Comparison of ENCODE assay signal across 12 mouse cellular contexts in genomic region chr10:115175591-115175991, GRCm38 (mm10). TPM values are rescaled to one million over a fixed set of nuclear protein-coding genes. Genes with fewer than 3 reads are reported as not detected.
A peak's percentile ranks its signal among the peaks of the same experiment; 100 is the strongest.
DNase-seq lines count a peak whose midpoint lies in the region; ATAC-seq and TF ChIP-seq lines count a peak whose summit lies in the region.
"Had no signal": no experiment of that assay in that cellular context is flagged by ENCODE, and none has a peak within 500 bp of the region (broad histone marks: within the 10 kb centered on the region; RNA-seq: fewer than 3 reads in every experiment).

No protein-coding gene starts in this region.

- no peaks in the 10 kb centered on the region for H3K9me3 ChIP-seq in hindbrain, embryonic 16.5 days (ENCODE audit: control insufficient read depth, low read length)
- no peaks in the 10 kb centered on the region for H3K9me3 ChIP-seq in hindbrain, embryonic 11.5 days (ENCODE audit: control insufficient read depth, low read length)
- H3K9me3 ChIP-seq in ES-Bruce4 (replicated peaks; ENCODE audit: control insufficient read depth, insufficient read depth, low read length, poor library complexity, severe bottlenecking) = no peaks in the 10 kb centered on the region
- H3K9me3 ChIP-seq: embryonic facial prominence, embryonic 15.5 days; liver, embryonic 12.5 days had no signal

- H3K36me3 ChIP-seq in hindbrain, embryonic 16.5 days (ENCODE audit: control insufficient read depth, insufficient read depth, low read length) = no peaks in the 10 kb centered on the region
- H3K36me3 ChIP-seq in hindbrain, embryonic 11.5 days (ENCODE audit: control insufficient read depth, insufficient read depth, low read length) = no peaks in the 10 kb centered on the region
- H3K36me3 ChIP-seq in ES-Bruce4 (ENCODE audit: control insufficient read depth, insufficient read depth, low read length, poor library complexity, severe bottlenecking) = no peaks in the 10 kb centered on the region
- H3K36me3 ChIP-seq: embryonic facial prominence, embryonic 15.5 days; liver, embryonic 12.5 days had no signal

- WGBS in hindbrain, embryonic 16.5 days = 36% methylated on average over 12 of the region's 12 CpGs
- 68% methylated on average over 12 of the region's 12 CpGs for WGBS in hindbrain, embryonic 11.5 days

- no peak for TF ChIP-seq POLR2A in ES-Bruce4 (IDR thresholded peaks at IDR 0.05; ENCODE audit: insufficient read depth, low read length)

- peak; percentile 69 for ATAC-seq in hindbrain, embryonic 16.5 days
- ATAC-seq in hindbrain, embryonic 11.5 days (ENCODE audit: low FRiP score) = no peak
- ATAC-seq: liver, embryonic 12.5 days had no signal

- peak overlapping the region; percentile 38 for H3K4me2 ChIP-seq in hindbrain, embryonic 16.5 days (ENCODE audit: low read length)
- H3K4me2 ChIP-seq in hindbrain, embryonic 11.5 days (replicated peaks; ENCODE audit: low read depth, low read length) = no peak overlapping the region
- H3K4me2 ChIP-seq: embryonic facial prominence, embryonic 15.5 days; liver, embryonic 12.5 days had no signal

- H3K9ac ChIP-seq in hindbrain, embryonic 16.5 days (ENCODE audit: low read depth, low read length) = no peak overlapping the region
- H3K9ac ChIP-seq in hindbrain, embryonic 11.5 days (ENCODE audit: low read depth, low read length) = no peak overlapping the region
- no peak overlapping the region; the same call in 1 of the 2 replicates for H3K9ac ChIP-seq in ES-Bruce4 (ENCODE audit: low read depth, poor library complexity, severe bottlenecking)
- H3K9ac ChIP-seq: embryonic facial prominence, embryonic 15.5 days; liver, embryonic 12.5 days had no signal

- no peak overlapping the region for H3K4me3 ChIP-seq in hindbrain, embryonic 16.5 days (ENCODE audit: low read length)
- H3K4me3 ChIP-seq in hindbrain, embryonic 11.5 days (ENCODE audit: low read depth, low read length) = no peak overlapping the region
- H3K4me3 ChIP-seq in ES-Bruce4 (ENCODE audit: low read depth, low read length) = peak overlapping the region; percentile 55
- no peak overlapping the region for H3K4me3 ChIP-seq in gastrocnemius, adult 2 months
- H3K4me3 ChIP-seq: embryonic facial prominence, embryonic 15.5 days; liver, embryonic 12.5 days had no signal

- TF ChIP-seq CTCF in ES-Bruce4 (IDR thresholded peaks at IDR 0.05; ENCODE audit: low read depth, low read length) = no peak
- TF ChIP-seq CTCF in gastrocnemius, adult 2 months (IDR thresholded peaks at IDR 0.05) = no peak

- H3K4me1 ChIP-seq in hindbrain, embryonic 16.5 days (ENCODE audit: control insufficient read depth, insufficient read depth, low read depth, low read length) = no peaks in the 10 kb centered on the region
- H3K4me1 ChIP-seq in hindbrain, embryonic 11.5 days (replicated peaks; ENCODE audit: control insufficient read depth, insufficient read depth, low read length) = no peaks in the 10 kb centered on the region
- no peaks in the 10 kb centered on the region for H3K4me1 ChIP-seq in ES-Bruce4 (ENCODE audit: control insufficient read depth, insufficient read depth, low read length)
- H3K4me1 ChIP-seq: embryonic facial prominence, embryonic 15.5 days; liver, embryonic 12.5 days had no signal

- 0 out of 2 replicates have a peak, but pooled peaks have one; percentile 14 for TF ChIP-seq EP300 in ES-Bruce4 (IDR thresholded peaks at IDR 0.05; ENCODE audit: insufficient read depth, low read depth, low read length)

- H3K27me3 ChIP-seq in hindbrain, embryonic 16.5 days (replicated peaks; ENCODE audit: control insufficient read depth, insufficient read depth, low read length) = no peaks in the 10 kb centered on the region
- no peaks in the 10 kb centered on the region for H3K27me3 ChIP-seq in hindbrain, embryonic 11.5 days (ENCODE audit: control insufficient read depth, insufficient read depth, low read length)
- no peaks in the 10 kb centered on the region for H3K27me3 ChIP-seq in ES-Bruce4 (ENCODE audit: control insufficient read depth, insufficient read depth, low read length, poor library complexity, severe bottlenecking)
- H3K27me3 ChIP-seq: embryonic facial prominence, embryonic 15.5 days; liver, embryonic 12.5 days had no signal

- no peak overlapping the region for H3K27ac ChIP-seq in hindbrain, embryonic 16.5 days (ENCODE audit: low read depth, low read length)
- H3K27ac ChIP-seq in hindbrain, embryonic 11.5 days (ENCODE audit: low read depth, low read length) = no peak overlapping the region
- no peak overlapping the region for H3K27ac ChIP-seq in ES-Bruce4 (ENCODE audit: insufficient read depth, low read length)
- no peak overlapping the region for H3K27ac ChIP-seq in gastrocnemius, adult 2 months
- H3K27ac ChIP-seq: embryonic facial prominence, embryonic 15.5 days; liver, embryonic 12.5 days had no signal

- intact Hi-C loops in gastrocnemius, adult 2 months (cut with DNase I) = no loop called here

- no peak for DNase-seq in hindbrain, embryonic 11.5 days (ENCODE audit: low spot score)
- DNase-seq in cerebellum, postnatal 10 days = peak; percentile 80 to 85
- DNase-seq in layer of hippocampus, postnatal 14 days (ENCODE audit: low spot score in 2 of 2) = peak; percentile 35 to 74
- DNase-seq in gastrocnemius, adult 2 months = no peak
- no peak for DNase-seq in thymus, adult 18-20 months
- DNase-seq in spleen, postnatal 4 days (ENCODE audit: low spot score in 2 of 2) = no peak
- DNase-seq: adrenal gland, postnatal 10 days; heart, postnatal 14 days had no signal

RNA-seq across cellular contexts. Expression of gene Tph2, which starts 9.2 kb away (rescaled TPM):
- 10.9 and 13.8 TPM in 2 replicates for polyA plus RNA-seq in hindbrain, embryonic 16.5 days (2015; fragmentation: Nextera tagmentation; extraction: Ambion mirVana)
- polyA plus RNA-seq in hindbrain, embryonic 11.5 days (2014; fragmentation: Nextera tagmentation; extraction: Ambion mirVana) = 0.57 and 1.7 TPM in 2 replicates
- not detected in 2 replicates for polyA plus RNA-seq in ES-Bruce4 (2011; ENCODE audit: insufficient read depth, insufficient read length, low read depth, missing spikeins)
- total RNA-seq in layer of hippocampus, postnatal 14 days (2021) = 1 to 10 TPM in 1 of 2 experiments, under 1 TPM in 1; 0.74 to 1.6 TPM
- not detected for total RNA-seq in gastrocnemius, adult 2 months (2021)
- total RNA-seq: adrenal gland, postnatal 10 days; heart, postnatal 14 days had no signal
- polyA plus RNA-seq: liver, embryonic 12.5 days had no signal

Comparison
In these comparisons a context has a peak if more than half of its experiments do, and no peak if none do; other contexts are left out.
1. DNase-seq: peak in cerebellum, postnatal 10 days (2 of 2) and layer of hippocampus, postnatal 14 days (2 of 2); none in hindbrain, embryonic 11.5 days (single experiment), gastrocnemius, adult 2 months (single experiment), thymus, adult 18-20 months (0 of 2) and spleen, postnatal 4 days (0 of 2).